Mouse (Mus musculus): ENCODE data around the gene Sh3rf1. TPM values are rescaled to one million over a fixed set of nuclear protein-coding genes. Genes with fewer than 3 reads are reported as not detected.

The Sh3rf1 gene
- polyA plus RNA-seq, 1 experiment from 2014 or later: 1.6 TPM

- TF ChIP-seq EP300 (IDR thresholded peaks at IDR 0.05; ENCODE audit: low read depth) (no peak), CTCF (IDR thresholded peaks at IDR 0.05; ENCODE audit: low read depth) (no peak)
- no peak overlapping the region for H3K27ac ChIP-seq (ENCODE audit: low read depth)
- no peak overlapping the region for H3K9ac ChIP-seq (replicated peaks)
- WGBS (ENCODE audit: insufficient replicate concordance): 69% methylated on average over 8 of the region's 8 CpGs
- DNase-seq (no peak), ATAC-seq (no peak)
- no peaks in the 10 kb centered on the region for H3K36me3 ChIP-seq (replicated peaks; ENCODE audit: insufficient read depth, low read length)
- no peaks in the 10 kb centered on the region for H3K27me3 ChIP-seq (ENCODE audit: insufficient read depth, low read length)
- peaks cover 4% of the 10 kb centered on the region for H3K4me1 ChIP-seq (ENCODE audit: insufficient read depth)
- peak overlapping the region; percentile 9; the same call in 1 of the 2 replicates for H3K4me2 ChIP-seq (ENCODE audit: low read depth, low read length)
- no peak overlapping the region for H3K4me3 ChIP-seq (ENCODE audit: low read depth, low read length)
- H3K9me3 ChIP-seq (ENCODE audit: low read length): no peaks in the 10 kb centered on the region
Measured at GRCm38 (mm10) chr8:61228678-61229077, 5.0 kb downstream of the Sh3rf1 start.

- no peak for DNase-seq
- H3K4me1 ChIP-seq (ENCODE audit: insufficient read depth): peaks cover 3% of the 10 kb centered on the region
- H3K4me2 ChIP-seq (ENCODE audit: low read depth, low read length): no peak overlapping the region
- no peak overlapping the region for H3K9ac ChIP-seq (replicated peaks)
- no peaks in the 10 kb centered on the region for H3K9me3 ChIP-seq (ENCODE audit: low read length)
- no peak for ATAC-seq
- WGBS (ENCODE audit: insufficient replicate concordance): 65% methylated on average over 12 of the region's 12 CpGs
- no peaks in the 10 kb centered on the region for H3K36me3 ChIP-seq (replicated peaks; ENCODE audit: insufficient read depth, low read length)
- H3K27ac ChIP-seq (ENCODE audit: low read depth): no peak overlapping the region
- TF ChIP-seq CTCF (IDR thresholded peaks at IDR 0.05; ENCODE audit: low read depth) (no peak), EP300 (IDR thresholded peaks at IDR 0.05; ENCODE audit: low read depth) (no peak)
- H3K27me3 ChIP-seq (ENCODE audit: insufficient read depth, low read length): no peaks in the 10 kb centered on the region
- H3K4me3 ChIP-seq (ENCODE audit: low read depth, low read length): no peak overlapping the region
Measured at GRCm38 (mm10) chr8:61229511-61230195, 6.0 kb downstream of the Sh3rf1 start.

DNA sequence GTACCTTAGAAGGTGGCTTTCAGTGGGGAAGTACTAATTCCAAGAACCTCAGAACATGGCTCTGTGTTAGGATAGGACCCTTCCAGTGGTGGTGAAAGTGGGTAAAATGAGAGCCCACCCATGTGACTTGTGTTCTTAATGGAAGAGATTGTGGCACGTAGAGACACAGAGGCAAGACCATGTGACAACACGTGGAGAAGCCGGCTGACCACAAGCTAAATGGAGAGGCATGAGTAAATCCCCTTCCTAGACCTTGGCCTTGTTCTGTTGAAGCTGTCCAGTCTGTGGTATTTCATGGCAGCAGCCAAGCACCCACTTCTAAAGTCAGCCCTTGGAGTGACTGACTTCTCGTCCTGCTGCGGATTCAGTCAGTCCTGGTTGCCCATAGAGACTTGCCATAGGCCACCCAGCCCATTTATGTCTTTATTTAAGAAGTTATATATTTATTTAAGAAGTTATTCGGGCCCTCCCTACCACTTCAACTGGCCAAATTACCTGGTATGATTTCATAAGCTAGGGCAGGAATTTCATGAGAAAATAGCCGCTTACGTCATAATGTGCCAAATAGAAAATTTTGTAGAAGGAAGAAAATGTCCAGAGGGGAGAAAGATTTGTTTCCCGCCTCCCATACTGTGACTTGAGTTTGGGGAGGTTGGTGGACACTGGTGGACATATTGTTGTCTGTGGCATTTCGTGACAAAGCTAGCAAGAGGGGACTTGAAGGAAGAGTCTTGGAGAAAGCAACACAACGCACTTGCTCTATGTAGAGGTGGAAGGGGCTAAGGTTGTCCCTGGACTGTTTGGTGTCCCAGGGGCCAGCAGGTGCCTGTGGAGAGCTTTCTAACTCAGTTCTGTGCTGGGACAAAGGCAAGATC, 7.4 kb downstream of the Sh3rf1 start:
- H3K9me3 ChIP-seq (ENCODE audit: low read length): no peaks in the 10 kb centered on the region
- DNase-seq (no peak), ATAC-seq (no peak)
- TF ChIP-seq EP300 (IDR thresholded peaks at IDR 0.05; ENCODE audit: low read depth) (no peak), CTCF (IDR thresholded peaks at IDR 0.05; ENCODE audit: low read depth) (no peak)
- no peak overlapping the region for H3K4me2 ChIP-seq (ENCODE audit: low read depth, low read length)
- no peak overlapping the region for H3K4me3 ChIP-seq (ENCODE audit: low read depth, low read length)
- H3K36me3 ChIP-seq (replicated peaks; ENCODE audit: insufficient read depth, low read length): no peaks in the 10 kb centered on the region
- no peaks in the 10 kb centered on the region for H3K27me3 ChIP-seq (ENCODE audit: insufficient read depth, low read length)
- no peaks in the 10 kb centered on the region for H3K4me1 ChIP-seq (ENCODE audit: insufficient read depth)
- H3K27ac ChIP-seq (ENCODE audit: low read depth): no peak overlapping the region
- H3K9ac ChIP-seq (replicated peaks): no peak overlapping the region
- 87% methylated on average over 11 of the region's 11 CpGs for WGBS (ENCODE audit: insufficient replicate concordance)

- no peaks in the 10 kb centered on the region for H3K27me3 ChIP-seq (ENCODE audit: insufficient read depth, low read length)
- no peak overlapping the region for H3K27ac ChIP-seq (ENCODE audit: low read depth)
- no peak for ATAC-seq
- TF ChIP-seq EP300 (IDR thresholded peaks at IDR 0.05; ENCODE audit: low read depth) (no peak), CTCF (IDR thresholded peaks at IDR 0.05; ENCODE audit: low read depth) (no peak)
- H3K9me3 ChIP-seq (ENCODE audit: low read length): no peaks in the 10 kb centered on the region
- 81% methylated on average over 5 of the region's 5 CpGs for WGBS (ENCODE audit: insufficient replicate concordance)
- H3K4me2 ChIP-seq (ENCODE audit: low read depth, low read length): no peak overlapping the region
- H3K9ac ChIP-seq (replicated peaks): no peak overlapping the region
- no peaks in the 10 kb centered on the region for H3K36me3 ChIP-seq (replicated peaks; ENCODE audit: insufficient read depth, low read length)
- 0 out of 2 replicates have a peak, but pooled peaks cover 2% of the 10 kb centered on the region for H3K4me1 ChIP-seq (ENCODE audit: insufficient read depth)
- H3K4me3 ChIP-seq (ENCODE audit: low read depth, low read length): no peak overlapping the region
- no peak for DNase-seq
Measured at GRCm38 (mm10) chr8:61235499-61235898, 11.8 kb downstream of the Sh3rf1 start.

DNA sequence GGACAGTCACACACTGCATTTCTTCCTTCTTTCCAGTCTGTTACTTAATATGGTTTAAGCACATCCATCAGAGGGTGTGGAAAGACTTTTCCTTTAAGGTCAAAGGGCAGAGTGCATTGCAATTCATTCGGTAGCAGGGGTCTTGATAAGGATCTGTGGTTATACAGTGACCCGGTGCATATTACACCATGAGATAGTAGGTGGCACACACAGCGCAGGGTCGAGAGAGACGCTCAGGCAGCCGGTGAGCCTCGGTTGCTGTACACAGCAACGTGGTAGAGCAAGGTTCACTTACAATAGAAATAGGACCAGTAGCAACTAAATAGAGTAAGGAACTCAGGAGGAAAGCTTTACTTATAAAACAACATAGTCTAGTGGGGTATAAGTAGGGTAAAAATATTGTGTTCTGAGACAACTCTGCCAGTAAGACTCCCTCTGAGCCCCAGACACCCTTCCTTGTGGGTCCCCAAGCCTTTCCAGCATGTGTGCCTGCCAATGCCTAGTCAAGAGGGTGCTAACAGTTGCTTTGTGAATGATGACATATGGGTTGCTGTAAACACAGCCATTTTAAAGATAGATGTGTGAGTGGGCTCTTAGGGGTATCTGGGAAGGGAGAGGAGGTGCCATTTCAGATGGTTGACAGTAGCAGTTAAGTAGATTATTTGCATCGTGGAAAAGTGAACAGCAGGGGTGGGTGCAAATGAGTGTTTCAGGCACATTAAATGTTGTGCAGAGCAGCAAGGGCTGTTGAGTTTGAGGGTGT, 13.0 kb downstream of the Sh3rf1 start:
- 43% methylated on average over 9 of the region's 9 CpGs for WGBS (ENCODE audit: insufficient replicate concordance)

More for the DNA sequence above, 13.0 kb downstream of the Sh3rf1 start:
- TF ChIP-seq CTCF (IDR thresholded peaks at IDR 0.05; ENCODE audit: low read depth) (no peak), EP300 (IDR thresholded peaks at IDR 0.05; ENCODE audit: low read depth) (no peak)
- Histone ChIP-seq H3K27ac (ENCODE audit: low read depth) (no peak overlapping the region), H3K9ac (replicated peaks) (no peak overlapping the region), H3K9me3 (ENCODE audit: low read length) (no peaks in the 10 kb centered on the region), H3K36me3 (replicated peaks; ENCODE audit: insufficient read depth, low read length) (no peaks in the 10 kb centered on the region), H3K4me3 (ENCODE audit: low read depth, low read length) (no peak overlapping the region), H3K27me3 (ENCODE audit: insufficient read depth, low read length) (no peaks in the 10 kb centered on the region), H3K4me1 (ENCODE audit: insufficient read depth) (0 out of 2 replicates have a peak, but pooled peaks cover 2% of the 10 kb centered on the region), H3K4me2 (ENCODE audit: low read depth, low read length) (no peak overlapping the region)
- peak; percentile 83 for ATAC-seq
- DNase-seq: no peak

All from liver, postnatal 0 days (tissue).